Mouse (Mus musculus): ENCODE results near the gene Aco1.

DNA sequence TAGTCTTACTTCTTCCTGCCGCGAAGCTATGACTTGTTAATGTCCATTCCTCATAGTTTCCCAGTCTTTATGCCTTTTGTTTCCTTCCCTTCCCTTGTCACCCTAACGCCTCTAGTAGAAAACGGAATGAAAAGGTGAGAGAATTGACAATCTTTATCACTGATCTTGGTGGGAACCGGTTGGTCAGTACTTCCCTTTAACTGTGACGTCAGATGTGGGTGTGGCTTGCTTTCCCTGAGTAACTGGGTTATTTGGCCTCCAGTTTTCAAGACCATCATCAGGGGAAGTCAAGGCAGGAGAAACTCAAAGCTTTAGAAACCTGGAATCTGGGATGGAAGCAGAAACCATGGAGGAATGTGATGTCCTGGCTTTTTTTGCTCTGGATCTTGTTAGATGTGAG lies 99.0 kb downstream of the Aco1 start:
- TF ChIP-seq POLR2A (IDR thresholded peaks at IDR 0.05; ENCODE audit: low read depth, low read length) (no peak), CTCF (IDR thresholded peaks at IDR 0.05; ENCODE audit: extremely low read depth, insufficient read length, insufficient replicate concordance, low read depth, low read length) (no peak)

Measured in small intestine, adult 2 months (tissue).